Mouse (Mus musculus) CH12.LX (cell line): ENCODE results near the gene Rab37. TPM values are rescaled to one million over a fixed set of nuclear protein-coding genes. Genes with fewer than 3 reads are reported as not detected.

Source experiments
- DNase-seq: peaks from one replicate; pipeline ENCODE4 v3.0.0-alpha.2; 2013; ENCODE audit errors: extremely low read depth
- H3K27ac ChIP-seq: 2 replicates; pipeline ENCODE4 v1.5.1; 2012; ENCODE audit warnings: low read depth, mild to moderate bottlenecking, control low read depth, moderate library complexity; ENCODE audit not compliant: insufficient read depth
- H3K27me3 ChIP-seq: replicated peaks from 2 replicates; pipeline ENCODE3; 2012; ENCODE audit warnings: inconsistent platforms
- H3K36me3 ChIP-seq, 2 experiments: replicated peaks in 1 of 2; 2 replicates each; pipeline versions ENCODE3 to v1.6.1; 2012; ENCODE audit warnings: inconsistent platforms in 1 of 2, low read length in 1 of 2, mild to moderate bottlenecking in 1 of 2, mixed read lengths in 1 of 2, moderate library complexity in 1 of 2; ENCODE audit not compliant: control insufficient read depth in 1 of 2, insufficient read depth in 1 of 2
- H3K4me1 ChIP-seq, 2 experiments: 2 replicates each; pipeline ENCODE4 v1.6.1; 2012; ENCODE audit warnings: inconsistent platforms in 1 of 2, moderate library complexity in 1 of 2; ENCODE audit not compliant: insufficient read depth in 2 of 2, control insufficient read depth in 1 of 2
- H3K4me2 ChIP-seq: 2 replicates; pipeline ENCODE4 v1.6.1; 2012; ENCODE audit warnings: low read depth, mild to moderate bottlenecking, control low read depth; ENCODE audit not compliant: poor library complexity, insufficient read depth, severe bottlenecking
- H3K4me3 ChIP-seq, 3 experiments: fragments of 150-350 bp in 1 of 3; sonication (generic) in 1 of 3; replicated peaks in 1 of 3; 2 replicates each; pipeline versions ENCODE3 to v1.5.1; 2011 to 2012; ENCODE audit warnings: low read depth in 2 of 3, low read length in 2 of 3, mild to moderate bottlenecking in 2 of 3, moderate library complexity in 2 of 3, control low read depth in 1 of 3, improper control_type of control experiment in 1 of 3, inconsistent platforms in 1 of 3, mixed read lengths in 1 of 3; ENCODE audit not compliant: poor library complexity in 1 of 3
- H3K79me2 ChIP-seq: replicated peaks from 2 replicates; pipeline ENCODE4 v1.6.1; 2012; ENCODE audit warnings: mild to moderate bottlenecking, moderate library complexity; ENCODE audit not compliant: control insufficient read depth, poor library complexity, insufficient read depth, severe bottlenecking; ENCODE audit errors: extremely low read depth
- H3K9ac ChIP-seq: 2 replicates; pipeline ENCODE4 v1.6.1; 2012; ENCODE audit warnings: low read depth, mild to moderate bottlenecking, control low read depth, moderate library complexity; ENCODE audit not compliant: insufficient read depth
- H3K9me3 ChIP-seq: replicated peaks from 2 replicates; pipeline ENCODE3; 2012; ENCODE audit warnings: low read length, inconsistent platforms, mixed read lengths
- BHLHE40 ChIP-seq: IDR thresholded peaks from 2 replicates; pipeline ENCODE4 v1.6.1; 2011; ENCODE audit warnings: mild to moderate bottlenecking, low read depth, low read length, improper control_type of control experiment
- CHD1 ChIP-seq: IDR thresholded peaks from 2 replicates; pipeline ENCODE4 v1.6.1; 2012; ENCODE audit warnings: low read depth, low read length, improper control_type of control experiment, inconsistent platforms
- CHD2 ChIP-seq: IDR thresholded peaks from 2 replicates; pipeline ENCODE4 v1.6.1; 2011; ENCODE audit warnings: low read length, improper control_type of control experiment
- CTCF ChIP-seq, 2 experiments: IDR thresholded peaks in 1 of 2; conservative IDR thresholded peaks in 1 of 2; 2 replicates each; pipeline ENCODE4 v1.5.1; 2011 to 2012; ENCODE audit warnings: low read depth in 2 of 2, low read length in 2 of 2, improper control_type of control experiment in 1 of 2, inconsistent platforms in 1 of 2, mild to moderate bottlenecking in 1 of 2, moderate library complexity in 1 of 2
- E2F4 ChIP-seq: IDR thresholded peaks from 2 replicates; pipeline ENCODE4 v1.6.1; 2011; ENCODE audit warnings: low read depth, low read length, improper control_type of control experiment; ENCODE audit not compliant: insufficient replicate concordance
- ELF1 ChIP-seq: IDR thresholded peaks from 2 replicates; pipeline ENCODE4 v1.6.1; 2014; ENCODE audit warnings: low read depth, mild to moderate bottlenecking, inconsistent platforms, low read length, improper control_type of control experiment
- EP300 ChIP-seq: IDR thresholded peaks from 2 replicates; pipeline ENCODE4 v1.6.1; 2011; ENCODE audit warnings: low read length, improper control_type of control experiment
- ETS1 ChIP-seq: conservative IDR thresholded peaks from 2 replicates; pipeline ENCODE4 v1.6.1; 2012; ENCODE audit warnings: low read depth, mild to moderate bottlenecking, inconsistent platforms, low read length, improper control_type of control experiment, moderate library complexity
- GABPA ChIP-seq: IDR thresholded peaks from 2 replicates; pipeline ENCODE4 v1.6.1; 2012; ENCODE audit warnings: low read depth, low read length, improper control_type of control experiment, inconsistent platforms; ENCODE audit not compliant: insufficient replicate concordance
- HCFC1 ChIP-seq: IDR thresholded peaks from 2 replicates; pipeline ENCODE4 v1.6.1; 2012; ENCODE audit warnings: low read depth, mild to moderate bottlenecking, inconsistent platforms, low read length, improper control_type of control experiment
- IRF4 ChIP-seq: IDR thresholded peaks from 2 replicates; pipeline ENCODE4 v1.6.1; 2014; ENCODE audit warnings: low read depth, mild to moderate bottlenecking, inconsistent platforms, low read length, improper control_type of control experiment
- JUN ChIP-seq: IDR thresholded peaks from 2 replicates; pipeline ENCODE4 v1.6.1; 2011; ENCODE audit warnings: low read depth, mild to moderate bottlenecking, low read length, improper control_type of control experiment, moderate library complexity; ENCODE audit not compliant: insufficient read depth
- JUND ChIP-seq: conservative IDR thresholded peaks from 2 replicates; pipeline ENCODE4 v1.6.1; 2011; ENCODE audit warnings: low read depth, low read length, improper control_type of control experiment
- KAT2A ChIP-seq: IDR thresholded peaks from 2 replicates; pipeline ENCODE4 v1.6.1; 2012; ENCODE audit warnings: low read length, improper control_type of control experiment, inconsistent platforms; ENCODE audit not compliant: insufficient replicate concordance
- MAFK ChIP-seq: IDR thresholded peaks from 2 replicates; pipeline ENCODE4 v1.6.1; 2011; ENCODE audit warnings: low read length, improper control_type of control experiment; ENCODE audit not compliant: insufficient replicate concordance
- MAX ChIP-seq: IDR thresholded peaks from 2 replicates; pipeline ENCODE4 v1.6.1; 2011; ENCODE audit warnings: low read length, improper control_type of control experiment
- MAZ ChIP-seq: IDR thresholded peaks from 2 replicates; pipeline ENCODE4 v1.6.1; 2012; ENCODE audit warnings: low read depth, mild to moderate bottlenecking, inconsistent platforms, low read length, improper control_type of control experiment, moderate library complexity
- MEF2A ChIP-seq: IDR thresholded peaks from 2 replicates; pipeline ENCODE4 v1.6.1; 2014; ENCODE audit warnings: low read depth, mild to moderate bottlenecking, inconsistent platforms, low read length, improper control_type of control experiment, borderline replicate concordance
- MXI1 ChIP-seq: IDR thresholded peaks from 2 replicates; pipeline ENCODE4 v1.6.1; 2011; ENCODE audit warnings: mild to moderate bottlenecking, low read depth, low read length, improper control_type of control experiment
- MYC ChIP-seq: IDR thresholded peaks from 2 replicates; pipeline ENCODE4 v1.6.1; 2011; ENCODE audit warnings: low read depth, mild to moderate bottlenecking, improper control_type of control experiment, low read length
- NELFE ChIP-seq: IDR thresholded peaks from 2 replicates; pipeline ENCODE4 v1.6.1; 2011; ENCODE audit warnings: low read depth, low read length, improper control_type of control experiment
- NRF1 ChIP-seq: IDR thresholded peaks from 2 replicates; pipeline ENCODE4 v1.6.1; 2014; ENCODE audit warnings: low read depth, mild to moderate bottlenecking, inconsistent platforms, low read length, improper control_type of control experiment, moderate library complexity
- PAX5 ChIP-seq: IDR thresholded peaks from 2 replicates; pipeline ENCODE4 v1.6.1; 2012; ENCODE audit warnings: low read length, inconsistent platforms, mixed read lengths
- POLR2A ChIP-seq: IDR thresholded peaks from 2 replicates; pipeline ENCODE4 v1.6.1; 2011; ENCODE audit warnings: low read depth, mild to moderate bottlenecking, improper control_type of control experiment, low read length
- POLR2AphosphoS2 ChIP-seq: IDR thresholded peaks from 2 replicates; pipeline ENCODE4 v1.6.1; 2011; ENCODE audit warnings: low read depth, low read length, improper control_type of control experiment
- RAD21 ChIP-seq: IDR thresholded peaks from 2 replicates; pipeline ENCODE4 v1.6.1; 2011; ENCODE audit warnings: low read depth, mild to moderate bottlenecking, low read length, improper control_type of control experiment, moderate library complexity
- RCOR1 ChIP-seq: conservative IDR thresholded peaks from 2 replicates; pipeline ENCODE4 v1.6.1; 2012; ENCODE audit warnings: low read depth, mild to moderate bottlenecking, inconsistent platforms, low read length, improper control_type of control experiment
- SIN3A ChIP-seq: IDR thresholded peaks from 2 replicates; pipeline ENCODE4 v1.6.1; 2012; ENCODE audit warnings: low read length, improper control_type of control experiment, inconsistent platforms
- SMC3 ChIP-seq: IDR thresholded peaks from 2 replicates; pipeline ENCODE4 v1.6.1; 2011; ENCODE audit warnings: low read depth, low read length, improper control_type of control experiment
- TBP ChIP-seq: conservative IDR thresholded peaks from 2 replicates; pipeline ENCODE4 v1.6.1; 2011; ENCODE audit warnings: low read depth, low read length, improper control_type of control experiment
- TCF12 ChIP-seq: IDR thresholded peaks from 2 replicates; pipeline ENCODE4 v1.6.1; 2014; ENCODE audit warnings: low read depth, mild to moderate bottlenecking, inconsistent platforms, low read length, improper control_type of control experiment
- UBTF ChIP-seq: IDR thresholded peaks from 2 replicates; pipeline ENCODE4 v1.6.1; 2012; ENCODE audit warnings: low read depth, mild to moderate bottlenecking, inconsistent platforms, low read length, improper control_type of control experiment, moderate library complexity
- USF1 ChIP-seq: IDR thresholded peaks from 2 replicates; pipeline ENCODE4 v1.6.1; 2014; ENCODE audit warnings: low read depth, mild to moderate bottlenecking, inconsistent platforms, low read length, improper control_type of control experiment
- USF2 ChIP-seq: conservative IDR thresholded peaks from 2 replicates; pipeline ENCODE4 v1.6.1; 2011; ENCODE audit warnings: low read depth, low read length, improper control_type of control experiment
- ZC3H11A ChIP-seq: IDR thresholded peaks from 2 replicates; pipeline ENCODE4 v1.6.1; 2012; ENCODE audit warnings: low read depth, mild to moderate bottlenecking, inconsistent platforms, low read length, improper control_type of control experiment
- ZKSCAN1 ChIP-seq: IDR thresholded peaks from 2 replicates; pipeline ENCODE4 v1.6.1; 2012; ENCODE audit warnings: low read depth, inconsistent platforms, low read length, improper control_type of control experiment, borderline replicate concordance
- ZMIZ1 ChIP-seq: IDR thresholded peaks from 2 replicates; pipeline ENCODE4 v1.6.1; 2012; ENCODE audit warnings: low read depth, mild to moderate bottlenecking, inconsistent platforms, low read length, improper control_type of control experiment
- ZNF384 ChIP-seq: IDR thresholded peaks from 2 replicates; pipeline ENCODE4 v1.6.1; 2012; ENCODE audit warnings: low read depth, low read length, improper control_type of control experiment, inconsistent platforms
- dilution Hi-C: fragments of 300-500 bp; cut with MboI; formaldehyde crosslinking; loops from 2 replicates; pipeline ENCODE4 v1.14.3; 2020; ENCODE audit warnings: low sequenced_read_pairs; ENCODE audit not compliant: extremely low pct_unique_long_range_greater_than_20kb, extremely low pct_ligation_motif_present
- in situ Hi-C: fragments of 300-500 bp; cut with MboI; formaldehyde crosslinking; loops from 3 replicates; pipeline ENCODE4 v1.14.3; 2019; ENCODE audit warnings: low sequenced_read_pairs, low pct_ligation_motif_present, low pct_unique_long_range_greater_than_20kb, mixed read lengths
- polyA plus RNA-seq: library from polyadenylated mRNA; unstranded; fragments of >175 nt; gene quantifications from 2 replicates; pipeline ENCODE4 v1.2.1, GENCODE M21; 2012; ENCODE audit warnings: low read depth; ENCODE audit not compliant: insufficient read length
- total RNA-seq, 2 experiments: library from RNA; depleted of rRNA; stranded (reverse); fragments of 300-350 nt in 1 of 2; fragments of >200 nt in 1 of 2; gene quantifications; 2 replicates each; pipeline ENCODE4 v1.2.3; 2012 to 2014

Rab37 gene
- total and polyA plus RNA-seq, 3 experiments = 2.0 to 3.6 (median 2.3) TPM

DNA sequence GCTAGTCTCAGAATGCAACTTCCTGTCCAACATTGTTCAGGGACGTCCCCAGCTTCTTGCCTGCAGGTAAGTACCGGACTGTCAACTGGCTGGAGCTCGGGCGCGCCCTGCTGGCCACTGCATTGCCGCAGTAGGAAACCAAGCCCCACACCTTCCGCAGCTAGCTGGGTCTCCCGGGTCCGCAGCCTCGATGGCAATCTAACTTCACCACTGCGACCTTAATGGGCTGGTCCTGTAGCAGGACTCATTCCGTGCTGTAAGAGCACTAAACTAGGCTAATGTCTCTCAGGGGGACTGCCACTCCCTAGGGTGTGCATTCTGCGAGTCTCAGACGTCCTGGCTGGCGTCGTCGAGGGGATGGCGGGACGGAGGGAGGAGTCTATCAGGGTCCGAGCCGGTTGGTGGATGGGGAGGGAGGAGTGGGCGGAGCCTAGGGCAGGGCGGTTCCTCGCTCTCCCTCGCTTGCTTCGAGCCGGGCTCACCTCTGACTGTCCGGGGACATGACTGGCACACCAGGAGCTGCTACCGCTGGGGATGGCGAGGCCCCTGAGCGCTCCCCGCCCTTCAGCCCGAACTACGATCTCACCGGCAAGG is 62.6 kb downstream of the Rab37 start:
- TF ChIP-seq NELFE (peak; percentile 68), HCFC1 (peak; percentile 62; the same call in 1 of the 2 replicates), MYC (0 out of 2 replicates have a peak, but pooled peaks have one; percentile 61), RAD21 (no peak; the same call in none of the 2 replicates), PAX5 (no peak), ZC3H11A (peak; percentile 99), UBTF (0 out of 2 replicates have a peak, but pooled peaks have one; percentile 53), ZNF384 (no peak), MAFK (no peak), ELF1 (peak; percentile 85), CHD2 (no peak), TBP (no peak), NRF1 (peak; percentile 46; the same call in 1 of the 2 replicates), MEF2A (peak; percentile 89), SMC3 (peak; percentile 100), BHLHE40 (peak; percentile 39), E2F4 (no peak), POLR2AphosphoS2 (no peak), ZMIZ1 (peak; percentile 64; the same call in 1 of the 2 replicates), ZKSCAN1 (no peak), SIN3A (peak; percentile 60; the same call in 1 of the 2 replicates), USF2 (no peak), TCF12 (peak; percentile 62), GABPA (no peak), KAT2A (0 out of 2 replicates have a peak, but pooled peaks have one; percentile 11), ETS1 (peak; percentile 51; the same call in 1 of the 2 replicates), POLR2A (peak; percentile 75), CTCF (conservative IDR thresholded peaks at IDR 0.05 in 1 of 2, IDR thresholded peaks at IDR 0.05 in 1 of 2; ENCODE audit: low read depth in 2 of 2, low read length in 2 of 2) (peak; percentile 72 to 100), JUND (peak; percentile 37; the same call in 1 of the 2 replicates), USF1 (no peak), MXI1 (peak; percentile 75), IRF4 (peak; percentile 88), JUN (no peak; the same call in 1 of the 2 replicates), CHD1 (no peak), MAZ (peak; percentile 39; the same call in 1 of the 2 replicates), RCOR1 (peak; percentile 82; the same call in 1 of the 2 replicates), EP300 (peak; percentile 45; the same call in 1 of the 2 replicates), MAX (peak; percentile 83)
- H3K79me2 ChIP-seq = no peaks in the 10 kb centered on the region
- peaks cover 13% of the 10 kb centered on the region for H3K27me3 ChIP-seq
- dilution Hi-C loops = no loop called here
- peaks cover 16% of the 10 kb centered on the region for H3K9me3 ChIP-seq
- peak overlapping the region; percentile 56 for H3K27ac ChIP-seq
- peak overlapping the region; percentile 30; the same call in 1 of the 2 replicates for H3K9ac ChIP-seq
- H3K36me3 ChIP-seq = no peaks in the 10 kb centered on the region
- H3K4me1 ChIP-seq = peaks cover 40 to 66% of the 10 kb centered on the region in 2 experiments
- H3K4me2 ChIP-seq = peak overlapping the region; percentile 55
- H3K4me3 ChIP-seq = peak overlapping the region; percentile 25 to 57 (median 55)
- in situ Hi-C loops = no loop called here
- DNase-seq = peak; percentile 96
